Mouse (Mus musculus): ENCODE measurements around the gene BC107364.
"Not testable (repeated sequence)": the region's sequence is repeated elsewhere in the genome, so short reads cannot be mapped to it uniquely, and the experiment has no call there.

Gene BC107364

DNA sequence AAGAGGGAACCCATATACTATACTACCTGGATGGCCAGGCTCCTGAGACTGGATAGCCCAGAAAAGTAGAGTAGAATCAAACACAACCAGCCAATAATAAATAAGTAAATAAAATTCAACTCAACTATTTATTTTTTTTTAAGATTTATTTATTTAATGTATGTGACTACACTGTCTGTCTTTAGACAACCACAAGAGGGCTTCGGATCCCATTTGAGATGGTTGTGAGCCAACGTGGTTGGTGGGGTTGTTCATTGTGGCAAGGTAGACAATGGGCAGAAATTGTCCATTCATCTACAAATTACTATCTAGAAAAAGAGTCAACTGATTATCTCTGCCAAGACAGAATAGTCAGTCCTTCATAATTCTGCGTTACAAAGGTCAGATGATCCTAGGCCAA lies 40.3 kb downstream of the BC107364 start:
- DNase-seq, result no peak

DNA sequence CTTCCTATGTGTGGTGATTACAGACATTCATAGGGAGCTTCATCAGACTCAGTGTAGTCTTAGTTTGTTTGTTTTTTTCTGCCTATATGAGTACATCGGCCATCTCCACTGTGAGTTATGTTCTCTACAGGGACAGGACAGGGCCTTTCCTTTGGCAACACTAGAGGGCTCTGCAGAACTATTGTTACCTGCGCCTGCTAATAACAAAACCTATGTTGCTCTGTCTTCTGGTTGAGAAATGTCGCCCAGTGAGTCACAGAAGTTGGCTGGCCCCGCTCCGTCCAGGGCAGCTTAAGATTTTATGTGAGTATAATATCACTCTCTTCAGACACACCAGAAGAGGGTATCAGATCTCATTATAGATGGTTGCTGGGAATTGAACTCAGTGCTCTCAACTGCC lies 41.1 kb downstream of the BC107364 start:
- DNase-seq, result no peak

DNA sequence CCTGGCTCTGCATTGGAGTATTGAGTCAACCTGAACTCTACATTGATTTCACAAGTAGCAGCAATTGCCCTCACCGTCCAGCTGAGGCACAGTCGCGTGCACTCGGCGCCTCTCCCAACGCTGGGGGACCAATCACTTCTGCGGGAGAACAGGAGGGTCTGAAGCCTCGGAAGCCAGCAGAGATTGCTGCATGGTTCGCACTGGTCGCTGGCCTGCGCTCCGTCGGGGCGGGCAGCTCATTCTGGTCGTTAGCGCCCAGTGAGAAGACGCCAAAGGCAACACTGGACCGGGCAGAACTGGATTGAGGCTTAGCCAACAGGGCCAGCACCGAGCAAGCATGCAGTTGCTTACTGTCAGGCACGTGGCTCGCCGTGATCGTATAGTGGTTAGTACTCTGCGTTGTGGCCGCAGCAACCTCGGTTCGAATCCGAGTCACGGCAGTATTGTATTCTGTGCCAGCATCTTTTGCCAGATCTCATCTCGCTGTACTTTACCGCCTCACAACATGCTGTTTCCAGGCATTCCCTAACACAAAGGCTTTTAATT lies 42.3 kb downstream of the BC107364 start:
- no peak for DNase-seq

DNA sequence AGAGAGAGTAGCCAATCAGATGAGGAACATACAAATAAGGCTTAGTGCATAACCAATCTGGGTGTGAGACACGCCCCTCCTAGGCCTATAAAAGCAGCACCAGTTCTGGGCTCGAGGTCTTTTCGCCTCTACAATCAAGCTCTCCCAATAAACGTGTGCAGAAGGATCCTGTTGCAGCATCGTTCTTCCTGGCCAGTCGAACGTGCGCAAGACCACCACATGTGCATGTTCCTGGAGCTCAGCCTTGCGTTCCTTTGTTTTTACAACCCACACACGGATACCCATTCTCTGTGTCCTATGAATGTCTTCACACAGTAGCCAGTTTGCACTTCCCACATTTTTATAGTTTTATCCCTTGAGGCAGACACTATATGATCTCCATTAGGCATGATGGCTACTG lies 44.0 kb downstream of the BC107364 start:
- not testable (repeated sequence) for DNase-seq

DNA sequence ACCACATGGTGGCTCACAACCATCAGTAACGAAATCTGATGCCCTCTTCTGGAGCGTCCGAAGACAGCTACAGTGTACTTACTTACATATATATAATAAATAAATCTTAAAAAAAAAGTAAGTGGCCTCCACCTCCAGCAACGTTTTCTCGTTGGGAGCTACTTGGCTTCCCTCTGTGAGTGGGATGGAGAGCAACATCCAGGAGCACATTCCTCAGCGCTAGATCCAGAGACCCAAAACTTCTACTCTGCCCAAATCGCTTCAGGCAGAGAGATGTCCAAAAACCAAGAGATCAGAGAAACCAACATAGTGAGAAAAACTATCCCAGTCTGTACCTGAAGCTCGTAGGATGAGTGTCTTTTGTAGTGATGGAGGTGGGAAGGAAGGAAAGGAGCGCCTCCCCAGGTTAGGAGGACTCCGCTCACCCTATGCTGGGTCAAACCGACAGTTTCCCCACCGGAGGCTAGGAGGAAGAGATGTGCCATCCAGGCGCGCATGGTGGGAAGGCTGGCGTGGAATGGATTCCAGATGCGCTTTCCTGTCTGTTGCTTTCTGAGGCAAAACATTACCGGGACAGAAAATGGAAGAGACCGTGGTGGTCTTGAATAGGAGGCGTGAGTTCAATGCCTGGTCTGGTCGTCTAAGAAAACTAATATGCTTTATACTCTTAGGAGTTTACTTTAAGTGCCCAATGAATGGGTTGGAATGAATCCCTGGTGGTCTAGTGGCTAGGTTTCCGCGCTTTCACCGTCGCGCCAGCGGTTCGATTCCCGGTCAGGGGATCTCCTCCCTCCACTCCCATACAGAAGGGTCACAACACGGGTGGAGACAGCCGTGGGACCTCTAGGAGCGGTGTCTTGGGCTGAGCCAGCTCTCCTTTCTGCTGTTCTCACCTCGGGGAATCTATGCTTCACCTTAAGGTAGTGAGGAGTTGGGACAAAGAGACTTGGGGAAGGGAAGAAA lies 46.3 kb downstream of the BC107364 start:
- no peak for DNase-seq

DNA sequence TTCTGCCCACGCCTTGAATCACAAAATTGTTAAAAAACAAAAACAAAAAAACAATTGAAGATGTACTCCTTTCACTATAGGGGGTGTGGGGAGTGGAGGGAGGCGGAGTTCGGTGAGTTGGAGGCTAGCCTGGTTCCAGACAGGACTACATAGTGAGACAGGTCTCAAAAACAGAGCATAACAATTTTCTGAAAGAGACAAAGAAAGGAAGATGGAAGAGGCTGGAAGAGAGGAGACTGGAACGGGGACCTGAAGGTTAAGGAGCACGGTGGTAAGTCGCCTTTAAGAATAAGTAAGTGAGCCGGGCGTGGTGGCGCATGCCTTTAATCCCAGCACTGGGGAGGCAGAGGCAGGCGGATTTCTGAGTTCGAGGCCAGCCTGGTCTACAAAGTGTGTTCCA lies 47.1 kb downstream of the BC107364 start:
- no peak for DNase-seq

DNA sequence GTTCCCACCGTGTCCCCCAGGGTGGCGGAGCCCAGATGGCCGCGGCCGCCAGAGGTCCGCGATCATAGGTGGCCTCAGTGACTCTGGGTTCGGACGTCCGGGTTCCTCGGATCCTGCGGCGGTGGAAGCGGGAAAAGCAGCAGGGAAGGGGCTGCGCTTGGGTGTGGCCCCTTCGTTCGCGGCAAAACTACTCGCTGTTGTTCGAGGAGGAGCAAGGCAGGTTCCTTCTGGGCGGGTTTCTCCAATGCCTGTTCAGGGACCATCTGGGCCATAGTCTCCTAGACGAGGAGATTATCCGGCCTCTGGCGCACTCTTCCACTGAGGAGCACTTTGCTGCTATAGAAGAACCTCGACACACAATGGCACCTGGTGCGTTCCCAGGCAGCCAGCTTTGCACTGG lies 47.7 kb downstream of the BC107364 start:
- no peak for DNase-seq

DNA sequence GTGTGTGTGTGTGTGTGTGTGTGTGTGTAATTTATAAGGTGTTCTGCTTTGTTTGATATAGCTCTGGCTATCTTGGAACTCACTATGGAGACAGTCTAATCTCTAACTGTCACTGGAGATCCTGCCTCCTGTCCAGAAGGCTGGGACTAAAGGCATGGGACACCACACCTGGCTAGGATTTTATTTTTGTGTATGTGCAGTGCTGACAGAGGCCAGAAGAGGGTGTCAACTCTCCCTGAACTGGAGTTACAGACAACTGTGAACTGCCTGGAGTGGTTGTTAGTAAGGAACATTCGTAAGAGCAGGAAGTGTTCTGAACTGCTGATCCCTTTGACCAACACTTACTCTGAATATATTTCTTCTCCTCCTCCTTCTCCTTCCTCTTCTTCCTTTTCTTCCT lies 49.1 kb downstream of the BC107364 start:
- no peak for DNase-seq

DNA sequence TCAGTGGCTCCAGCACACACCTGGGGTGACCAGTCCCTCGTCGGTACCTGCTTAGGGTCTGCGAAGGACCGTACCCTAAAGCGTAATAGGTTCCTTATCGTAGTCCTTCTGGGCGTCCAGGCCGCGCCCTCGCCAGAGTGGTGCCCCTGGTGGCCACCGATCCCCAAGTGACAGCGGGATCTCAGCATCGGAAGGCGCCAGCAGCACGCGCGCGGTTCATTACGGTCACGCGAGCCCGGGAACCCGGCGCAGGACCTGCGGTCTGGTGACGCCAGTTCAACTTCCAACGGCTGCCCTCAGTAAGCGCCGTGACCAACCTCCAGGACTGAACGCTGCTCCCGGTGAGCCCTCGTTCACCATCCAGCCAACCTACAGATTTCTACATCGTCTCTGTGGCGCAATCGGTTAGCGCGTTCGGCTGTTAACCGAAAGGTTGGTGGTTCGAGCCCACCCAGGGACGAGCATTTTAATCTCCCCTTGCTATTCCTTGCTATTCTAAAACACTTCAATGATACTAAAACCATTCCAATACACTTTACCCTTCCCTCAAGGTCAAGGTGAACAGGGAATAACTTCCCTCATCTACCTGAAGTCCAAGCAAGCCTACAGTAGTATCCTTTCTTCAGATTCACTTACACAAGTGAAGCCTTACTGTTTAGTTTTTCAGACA lies 50.1 kb downstream of the BC107364 start:
- DNase-seq, result no peak

DNA sequence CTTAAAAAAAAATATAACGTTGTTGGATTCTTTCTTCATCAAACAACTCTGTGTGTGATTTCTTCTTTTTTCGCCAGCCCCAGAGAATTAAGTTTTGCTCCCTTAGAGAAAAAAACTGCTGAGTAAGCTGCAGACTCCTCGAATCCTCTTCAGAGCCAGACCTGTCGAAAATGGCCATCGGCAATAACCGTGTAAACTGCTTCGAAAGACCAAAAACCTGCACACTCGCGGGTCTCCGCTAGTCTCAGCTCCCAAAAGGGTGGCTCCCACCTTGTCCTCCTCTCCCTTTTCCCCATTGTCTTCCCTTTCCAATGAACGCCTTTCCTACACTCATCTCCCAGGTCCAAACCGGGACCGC lies 50.7 kb downstream of the BC107364 start:
- no peak for DNase-seq

DNA sequence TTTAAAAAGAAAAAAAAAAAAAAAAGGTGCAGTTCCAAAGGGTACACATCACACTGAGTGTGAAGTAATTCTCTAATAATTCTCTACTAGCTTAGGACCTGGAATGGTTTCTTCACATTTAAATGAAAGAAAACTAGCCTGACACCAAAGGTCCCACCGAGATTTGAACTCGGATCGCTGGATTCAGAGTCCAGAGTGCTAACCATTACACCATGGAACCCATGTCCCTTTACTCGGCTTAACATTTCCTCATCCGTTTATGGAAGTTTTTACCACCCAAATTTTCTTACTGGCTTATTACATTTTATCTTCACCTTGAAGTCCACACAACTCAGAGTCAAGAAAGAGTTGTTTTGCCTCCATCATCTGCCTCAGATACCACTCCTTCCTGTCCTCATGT lies 53.2 kb downstream of the BC107364 start:
- no peak for DNase-seq

DNA sequence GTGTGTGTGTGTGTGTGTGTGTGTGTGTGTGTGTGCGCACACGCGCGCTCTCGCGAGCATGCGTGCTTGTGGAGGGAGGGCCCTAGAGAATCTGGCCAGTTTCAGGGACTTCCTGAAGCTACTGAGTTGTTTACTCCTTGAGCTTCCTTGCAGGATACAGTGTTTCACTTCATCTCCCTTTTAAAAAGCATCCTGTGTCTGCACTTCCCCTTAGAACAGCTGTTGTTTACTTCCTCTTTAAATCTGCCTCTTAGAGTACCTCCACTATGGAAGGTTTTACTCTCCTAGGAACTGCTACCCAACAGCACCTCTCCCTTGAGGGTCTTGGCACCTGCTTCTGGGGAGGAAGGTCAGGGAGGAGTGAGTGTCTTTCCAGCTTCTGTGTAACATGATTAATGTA lies 55.2 kb downstream of the BC107364 start:
- DNase-seq, result no peak

DNA sequence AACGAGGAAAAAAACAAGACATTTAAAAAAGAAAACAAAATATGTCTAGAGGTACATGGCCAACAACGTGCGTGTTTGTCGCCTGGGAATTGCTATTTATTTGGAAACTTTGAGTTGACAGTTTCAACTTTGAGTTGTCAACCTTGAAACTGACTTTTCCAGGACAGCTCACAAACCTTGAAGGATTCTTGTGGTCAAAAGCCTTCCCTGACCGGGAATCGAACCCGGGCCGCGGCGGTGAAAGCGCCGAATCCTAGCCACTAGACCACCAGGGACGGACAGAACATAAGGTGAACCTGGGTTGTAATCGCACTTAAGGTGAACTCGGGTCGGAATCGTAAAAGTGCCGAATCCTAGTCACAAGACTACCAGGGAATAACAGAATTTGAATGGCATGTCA lies 64.9 kb downstream of the BC107364 start:
- DNase-seq, result not testable (repeated sequence)

All from cerebellum, adult 18-20 months (tissue).